Mouse (Mus musculus) forebrain, embryonic 16.5 days (tissue): ENCODE data around the gene Pou2f3. TPM values are rescaled to one million over a fixed set of nuclear protein-coding genes. Genes with fewer than 3 reads are reported as not detected.

Experiments used
- ATAC-seq: fragments of 200-750 bp; cut with Nextera tagmentation; 2 replicates; pipeline ENCODE4 v1.8.0; 2017; ENCODE audit warnings: mild to moderate bottlenecking, moderate library complexity
- H3K27ac ChIP-seq: fragments of 300-500 bp; sonication (generic); 2 replicates; pipeline ENCODE4 v1.5.1; 2014; ENCODE audit warnings: low read length, control low read depth
- H3K27me3 ChIP-seq: fragments of 300-500 bp; sonication (generic); replicated peaks from 2 replicates; pipeline ENCODE4 v1.6.1; 2014; ENCODE audit warnings: low read length; ENCODE audit not compliant: control insufficient read depth, insufficient read depth
- H3K36me3 ChIP-seq: fragments of 300-500 bp; sonication (generic); 2 replicates; pipeline ENCODE4 v1.6.1; 2014; ENCODE audit not compliant: control insufficient read depth, insufficient read depth
- H3K4me1 ChIP-seq: fragments of 300-500 bp; sonication (generic); replicated peaks from 2 replicates; pipeline ENCODE4 v1.6.1; 2014; ENCODE audit warnings: low read length; ENCODE audit not compliant: control insufficient read depth, insufficient read depth
- H3K4me2 ChIP-seq: fragments of 300-500 bp; sonication (generic); 2 replicates; pipeline ENCODE4 v1.6.1; 2014; ENCODE audit warnings: mild to moderate bottlenecking, low read length, control low read depth
- H3K4me3 ChIP-seq: fragments of 300-500 bp; sonication (generic); replicated peaks from 2 replicates; pipeline ENCODE4 v1.5.1; 2014; ENCODE audit warnings: mild to moderate bottlenecking, low read length, control low read depth
- H3K9ac ChIP-seq: fragments of 300-500 bp; sonication (generic); replicated peaks from 2 replicates; pipeline ENCODE4 v1.6.1; 2014; ENCODE audit warnings: low read depth, low read length, control low read depth
- H3K9me3 ChIP-seq: fragments of 300-500 bp; sonication (generic); 2 replicates; pipeline ENCODE4 v1.6.1; 2016; ENCODE audit warnings: low read length; ENCODE audit not compliant: control insufficient read depth
- WGBS: fragments of 180-500 bp; shearing (Covaris S2); extraction: QIAGEN DNeasy Blood & Tissue Kit; methylation state at CpG from one replicate; pipeline ENCODE4 v1.1.7; 2014; 5-methylcytosine and 5-hydroxymethylcytosine counted together
- polyA plus RNA-seq: library from polyadenylated mRNA; unstranded; fragments of >200 nt; fragmentation: Nextera tagmentation; extraction: Ambion mirVana; gene quantifications from 2 replicates; pipeline ENCODE4 v1.2.1, GENCODE M21; 2015

Pou2f3 gene
- polyA plus RNA-seq, 1 experiment from 2014 or later: not detected

- 42% methylated on average over 2 of the region's 2 CpGs for WGBS
- H3K36me3 ChIP-seq: no peaks in the 10 kb centered on the region
- peaks cover 15% of the 10 kb centered on the region for H3K4me1 ChIP-seq
- H3K27ac ChIP-seq: no peak overlapping the region
- H3K27me3 ChIP-seq: peaks cover 15% of the 10 kb centered on the region; the same call in 1 of the 2 replicates
- H3K9ac ChIP-seq: no peak overlapping the region; the same call in 1 of the 2 replicates
- H3K4me3 ChIP-seq: no peak overlapping the region
- ATAC-seq: no peak
- peak overlapping the region; percentile 84; the same call in 1 of the 2 replicates for H3K4me2 ChIP-seq
- no peaks in the 10 kb centered on the region for H3K9me3 ChIP-seq
These were observed 30.4 kb upstream of the Pou2f3 start for GRCm38 (mm10) chr9:43240594-43240900.

DNA sequence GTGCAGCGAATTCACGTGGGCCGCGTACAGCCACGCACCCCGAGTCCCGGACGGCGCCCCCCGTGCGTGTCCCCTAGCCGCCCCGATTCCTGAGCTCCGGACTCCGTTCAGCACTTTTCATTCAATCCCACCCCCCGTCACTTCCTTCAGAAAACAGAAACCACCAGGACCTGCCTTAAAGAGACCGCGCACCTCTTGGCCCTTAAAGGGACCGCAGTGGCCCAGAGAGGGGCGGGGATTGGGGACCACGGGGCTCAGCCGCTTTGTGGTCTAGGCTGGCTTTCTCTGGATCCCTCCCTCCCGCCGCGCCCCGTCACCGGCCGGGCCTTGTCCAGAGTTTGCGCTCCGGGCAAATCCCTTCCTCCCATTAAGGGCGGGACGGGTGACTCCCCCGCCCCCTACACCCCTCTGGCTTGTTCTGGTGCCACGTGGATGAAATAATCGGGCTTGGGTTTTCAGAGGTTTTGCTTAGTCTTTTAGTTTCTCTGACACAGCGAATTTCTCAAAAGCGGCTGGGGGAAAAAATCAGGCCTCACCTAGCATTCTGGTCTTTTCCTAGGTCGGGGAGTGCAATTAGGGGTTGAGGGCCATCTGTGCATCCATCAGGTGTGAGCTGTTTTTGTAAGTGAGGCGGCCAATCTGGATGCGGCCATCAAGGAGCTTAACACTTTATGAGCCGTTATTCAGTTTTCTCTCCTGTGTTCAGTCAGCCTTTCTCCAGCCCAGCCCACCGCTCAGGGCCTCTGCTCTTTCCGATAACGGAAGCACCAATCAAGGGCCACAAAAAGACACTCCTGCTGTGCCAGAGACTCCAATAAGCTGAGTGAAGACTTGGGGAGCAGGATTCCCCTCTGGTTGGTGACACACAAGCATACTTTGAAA lies 29.8 kb upstream of the Pou2f3 start, which contains the start of gene Oaf:
TSS of gene Oaf (minus strand) at position 200 of the 882 bp plus-strand sequence.
- WGBS: 1% methylated on average over 44 of the region's 44 CpGs
- H3K4me2 ChIP-seq: peak within 1 kb of the TSS; percentile 84
- H3K4me3 ChIP-seq: peak within 1 kb of the TSS; percentile 55
- peak within 1 kb of the TSS; percentile 63 for H3K9ac ChIP-seq
- no peaks in the 10 kb centered on the region for H3K9me3 ChIP-seq
- H3K27ac ChIP-seq: no peak within 1 kb of the TSS
- peaks cover 15% of the 10 kb centered on the region for H3K4me1 ChIP-seq
- H3K27me3 ChIP-seq: peaks cover 15% of the 10 kb centered on the region; the same call in 1 of the 2 replicates
- ATAC-seq: peak; percentile 88
- no peaks in the 10 kb centered on the region for H3K36me3 ChIP-seq

DNA sequence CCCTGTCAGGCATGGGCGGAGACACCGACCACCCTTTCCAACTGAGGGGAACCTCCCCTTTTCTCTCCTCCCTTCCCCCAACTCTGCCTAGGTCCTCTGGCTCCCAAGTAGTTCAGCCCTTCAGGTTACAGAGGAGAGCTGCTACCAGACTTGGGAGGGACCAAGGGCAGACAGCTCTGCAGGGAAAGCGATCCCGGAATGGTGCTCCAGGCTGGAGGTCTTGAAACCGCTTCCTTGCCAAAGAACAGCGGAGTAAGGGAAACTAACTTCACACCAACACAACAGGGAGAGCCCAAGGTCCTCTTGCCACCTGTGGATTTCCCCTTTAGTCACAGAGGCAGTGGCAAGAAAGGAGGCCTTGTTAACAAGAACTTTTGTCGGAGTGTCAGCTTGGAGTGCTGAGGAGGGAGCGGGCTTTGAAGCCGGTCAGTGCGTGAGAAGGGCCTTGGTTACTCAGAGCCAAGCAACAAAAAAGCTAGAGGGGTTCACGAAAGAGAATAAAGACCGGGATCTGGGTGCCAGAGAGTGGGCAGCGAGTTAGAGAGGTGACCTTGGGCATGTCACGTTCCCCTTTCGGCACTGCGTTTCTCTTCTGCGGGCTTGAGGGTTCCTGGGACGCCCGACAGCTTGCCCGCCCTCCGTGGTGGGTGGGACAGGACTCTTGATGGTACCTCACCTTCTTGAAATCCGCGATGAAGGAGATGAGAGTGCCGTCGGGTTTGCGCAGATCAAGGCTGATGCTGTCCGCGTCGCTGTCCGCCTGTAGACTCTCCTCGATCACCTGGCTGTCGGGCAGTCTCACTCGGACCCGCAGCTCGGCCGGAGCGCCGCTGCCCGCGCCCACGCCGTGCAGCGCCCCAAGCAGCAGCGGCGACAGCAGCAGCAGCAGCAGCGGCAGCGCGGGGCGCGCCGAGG lies 28.7 kb upstream of the Pou2f3 start:
- no peak for ATAC-seq
- WGBS: 1% methylated on average over 49 of the region's 51 CpGs
- no peak overlapping the region for H3K27ac ChIP-seq

DNA sequence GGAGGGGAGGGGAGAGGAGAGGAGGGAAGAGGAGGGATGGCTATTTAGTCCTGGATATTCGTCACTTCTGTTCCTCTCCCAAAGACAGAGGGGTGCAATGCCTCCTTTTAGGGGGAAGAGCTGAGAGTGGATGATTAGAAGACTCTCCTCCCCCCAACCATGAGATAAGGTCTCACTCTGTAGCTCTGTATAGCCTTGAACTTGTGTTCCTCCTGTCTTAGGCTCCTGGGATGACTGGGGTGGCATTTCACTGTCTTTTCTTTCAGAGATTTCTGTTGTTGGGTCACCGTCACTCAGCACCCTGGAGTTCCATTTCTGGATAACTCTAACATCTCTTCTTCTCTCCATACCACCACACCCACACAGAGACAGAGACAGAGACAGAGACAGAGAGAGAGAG lies 28.0 kb upstream of the Pou2f3 start:
- no peaks in the 10 kb centered on the region for H3K36me3 ChIP-seq
- ATAC-seq: no peak
- H3K4me3 ChIP-seq: no peak overlapping the region
- peaks cover 15% of the 10 kb centered on the region for H3K4me1 ChIP-seq
- no peak overlapping the region for H3K27ac ChIP-seq
- peaks cover 15% of the 10 kb centered on the region; the same call in 1 of the 2 replicates for H3K27me3 ChIP-seq
- H3K9me3 ChIP-seq: no peaks in the 10 kb centered on the region
- no peak overlapping the region for H3K4me2 ChIP-seq
- 45% methylated on average over 2 of the region's 2 CpGs for WGBS
- no peak overlapping the region for H3K9ac ChIP-seq

More for the DNA sequence above, 28.7 kb upstream of the Pou2f3 start:
- H3K36me3 ChIP-seq: no peaks in the 10 kb centered on the region
- H3K27me3 ChIP-seq: peaks cover 15% of the 10 kb centered on the region; the same call in 1 of the 2 replicates
- H3K4me1 ChIP-seq: peaks cover 15% of the 10 kb centered on the region
- H3K9me3 ChIP-seq: no peaks in the 10 kb centered on the region
- H3K4me3 ChIP-seq: peak overlapping the region; percentile 55
- peak overlapping the region; percentile 63 for H3K9ac ChIP-seq
- peak overlapping the region; percentile 84 for H3K4me2 ChIP-seq

DNA sequence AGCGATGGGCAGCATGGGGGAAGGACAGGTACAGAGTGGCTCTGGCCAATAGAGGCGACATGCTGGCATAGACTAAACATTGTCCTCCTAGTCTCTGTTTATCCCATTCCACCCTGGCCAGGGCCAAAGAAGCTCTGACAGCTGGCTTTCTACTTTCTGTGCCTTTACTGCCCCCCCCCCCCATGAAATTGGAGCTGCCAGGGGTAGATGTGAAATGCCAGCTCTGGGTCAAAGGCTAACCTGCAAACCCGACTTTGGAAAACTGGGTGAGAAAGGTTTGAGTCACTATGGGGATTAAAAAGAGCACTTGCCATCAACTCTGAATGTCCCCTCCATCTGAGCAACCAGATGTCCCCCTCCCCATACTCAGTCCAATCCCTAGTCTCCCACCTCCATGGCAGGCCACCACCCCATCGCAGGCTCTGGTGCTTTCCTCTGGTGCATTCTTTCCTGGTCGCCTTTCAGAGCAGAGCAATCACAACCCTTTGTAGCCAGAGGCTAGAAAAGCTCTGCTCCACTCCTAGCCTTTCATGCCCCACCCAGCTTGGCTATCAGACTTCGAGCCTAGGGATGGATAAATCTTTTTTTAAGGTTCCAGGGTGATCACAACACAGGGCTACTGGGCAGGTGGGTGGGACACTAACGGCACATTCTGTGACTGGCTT lies 27.1 kb upstream of the Pou2f3 start:
- Histone ChIP-seq H3K4me1 (peaks cover 15% of the 10 kb centered on the region), H3K9me3 (no peaks in the 10 kb centered on the region), H3K27me3 (peaks cover 15% of the 10 kb centered on the region; the same call in 1 of the 2 replicates), H3K4me2 (no peak overlapping the region), H3K27ac (no peak overlapping the region), H3K36me3 (no peaks in the 10 kb centered on the region), H3K4me3 (no peak overlapping the region), H3K9ac (no peak overlapping the region)
- no peak for ATAC-seq
- 49% methylated on average over 7 of the region's 7 CpGs for WGBS

GRCm38 (mm10) chr9:43236576-43236975 lies 26.4 kb upstream of the Pou2f3 start:
- Histone ChIP-seq H3K4me2 (no peak overlapping the region), H3K27ac (no peak overlapping the region), H3K27me3 (peaks cover 15% of the 10 kb centered on the region; the same call in 1 of the 2 replicates), H3K4me1 (peaks cover 15% of the 10 kb centered on the region), H3K9me3 (no peaks in the 10 kb centered on the region), H3K4me3 (no peak overlapping the region), H3K9ac (no peak overlapping the region), H3K36me3 (no peaks in the 10 kb centered on the region)
- no peak for ATAC-seq
- WGBS: 89% methylated on average over 7 of the region's 7 CpGs

DNA sequence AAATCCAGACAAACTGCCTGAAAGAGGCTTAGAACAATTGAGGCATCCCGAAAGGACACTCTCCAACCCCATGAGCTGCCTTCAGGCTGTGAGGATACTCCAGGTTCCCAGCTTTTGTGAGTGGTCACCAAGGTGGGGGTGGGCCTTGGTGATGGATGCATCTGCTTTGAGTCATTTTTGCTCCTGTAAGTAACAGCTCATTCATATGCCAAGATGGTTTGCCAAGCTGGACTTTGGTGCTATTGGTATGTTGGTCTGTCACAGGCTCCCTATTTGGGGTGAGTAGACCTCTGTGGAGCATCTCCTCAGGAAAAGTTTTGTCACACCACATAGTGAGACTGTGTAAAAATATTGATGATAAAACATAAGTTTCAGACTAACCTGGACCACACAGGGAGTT lies 25.9 kb upstream of the Pou2f3 start:
- Histone ChIP-seq H3K27ac (no peak overlapping the region), H3K4me2 (no peak overlapping the region), H3K36me3 (no peaks in the 10 kb centered on the region), H3K4me1 (peaks cover 15% of the 10 kb centered on the region), H3K4me3 (no peak overlapping the region), H3K27me3 (peaks cover 15% of the 10 kb centered on the region; the same call in 1 of the 2 replicates), H3K9me3 (no peaks in the 10 kb centered on the region), H3K9ac (no peak overlapping the region)
- no peak for ATAC-seq
- WGBS: 88% methylated on average over 1 of the region's 1 CpGs

- Histone ChIP-seq H3K4me1 (peaks cover 14% of the 10 kb centered on the region), H3K4me2 (no peak overlapping the region), H3K27me3 (peaks cover 15% of the 10 kb centered on the region; the same call in 1 of the 2 replicates), H3K9ac (no peak overlapping the region), H3K9me3 (no peaks in the 10 kb centered on the region), H3K36me3 (no peaks in the 10 kb centered on the region), H3K27ac (no peak overlapping the region), H3K4me3 (no peak overlapping the region)
- no peak for ATAC-seq
- 85% methylated on average over 6 of the region's 6 CpGs for WGBS
These were observed 25.2 kb upstream of the Pou2f3 start for GRCm38 (mm10) chr9:43235336-43235735.
